Mouse (Mus musculus): ENCODE measurements around the gene Cacna1i.
A peak's percentile ranks its signal among the peaks of the same experiment; 100 is the strongest.

The Cacna1i gene

DNA sequence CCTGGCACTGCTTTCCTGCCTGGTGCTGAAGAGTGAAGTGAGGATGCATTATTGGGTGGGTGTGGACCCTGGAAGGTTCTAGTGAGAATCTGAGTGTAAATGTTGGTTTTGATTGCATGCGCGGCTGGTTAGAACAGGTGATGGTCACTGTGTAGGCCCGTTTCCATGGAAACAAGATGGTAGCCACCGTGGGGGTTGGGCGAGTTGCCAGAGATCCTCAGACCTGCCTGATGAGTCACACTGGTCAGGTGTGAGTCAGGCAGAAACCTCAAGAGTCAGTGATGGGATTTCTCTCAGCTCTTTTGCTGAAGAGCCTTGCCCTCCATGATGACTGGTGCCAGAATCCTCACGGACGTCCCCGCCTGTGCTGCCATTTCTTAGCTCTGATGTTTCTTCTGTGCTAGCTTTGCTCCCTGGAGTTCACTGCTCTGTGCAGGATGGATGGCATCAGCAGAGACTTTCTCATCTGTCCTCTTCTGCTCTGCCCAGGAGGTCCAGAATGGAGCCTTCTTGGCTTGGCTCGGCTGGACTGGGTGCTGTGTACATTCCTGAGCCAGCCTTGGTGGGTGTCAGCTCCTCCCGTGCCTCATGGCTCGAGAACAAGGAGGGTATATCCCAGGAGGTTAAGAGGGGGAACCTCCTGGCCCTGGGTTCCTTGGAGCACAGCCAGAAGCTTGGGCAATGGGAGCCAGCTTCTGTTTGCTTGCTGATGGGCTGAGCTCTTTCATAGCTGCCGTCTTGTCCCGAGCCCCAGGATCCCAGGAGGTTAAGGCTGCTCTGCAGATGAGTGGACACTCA, 40.9 kb downstream of the Cacna1i start:
- peak in 1 of 2 experiments; percentile 41 for DNase-seq (ENCODE audit: low spot score in 2 of 2)

DNA sequence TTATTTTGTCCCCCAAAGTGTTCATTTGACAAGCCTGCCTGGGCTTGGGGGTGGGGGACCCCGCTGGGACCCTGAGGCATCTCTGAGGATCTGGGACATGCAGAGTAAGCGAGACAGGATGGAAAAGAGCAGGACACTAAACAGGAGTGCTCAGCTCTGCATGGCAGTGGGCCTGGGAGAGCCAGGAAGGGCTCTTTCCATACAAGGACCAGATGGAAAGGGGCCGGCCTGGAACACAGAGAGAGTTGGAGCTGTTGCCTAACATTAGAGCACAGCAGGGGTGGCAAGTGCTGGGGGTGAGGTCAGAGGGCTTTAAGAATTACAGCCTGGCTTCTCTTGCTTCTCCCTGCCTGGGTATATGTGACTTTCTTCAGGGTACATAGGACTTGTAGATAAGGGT, 43.2 kb downstream of the Cacna1i start:
- DNase-seq (ENCODE audit: low spot score in 2 of 2), result no peak

DNA sequence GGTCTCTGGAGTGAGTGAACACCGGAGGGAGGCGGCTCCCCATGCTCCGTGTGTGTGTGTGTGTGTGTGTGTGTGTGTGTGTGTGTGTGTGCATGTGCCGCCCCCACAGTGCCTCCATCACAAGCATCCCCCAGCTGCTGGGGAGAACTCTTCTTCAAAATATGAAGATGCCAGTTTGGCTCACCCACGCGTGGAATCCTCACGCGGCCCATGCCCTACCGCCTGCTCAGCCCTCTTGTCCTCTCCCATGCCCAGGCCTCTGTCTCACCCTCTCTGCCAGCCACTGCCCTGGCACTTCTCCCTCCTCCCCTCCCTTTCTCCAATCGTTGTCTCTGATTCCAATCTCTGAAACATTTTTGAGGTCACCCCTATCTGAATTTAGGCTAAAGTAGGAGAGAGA, 47.7 kb downstream of the Cacna1i start:
- DNase-seq (ENCODE audit: low spot score in 2 of 2), result peak; percentile 59 to 62

DNA sequence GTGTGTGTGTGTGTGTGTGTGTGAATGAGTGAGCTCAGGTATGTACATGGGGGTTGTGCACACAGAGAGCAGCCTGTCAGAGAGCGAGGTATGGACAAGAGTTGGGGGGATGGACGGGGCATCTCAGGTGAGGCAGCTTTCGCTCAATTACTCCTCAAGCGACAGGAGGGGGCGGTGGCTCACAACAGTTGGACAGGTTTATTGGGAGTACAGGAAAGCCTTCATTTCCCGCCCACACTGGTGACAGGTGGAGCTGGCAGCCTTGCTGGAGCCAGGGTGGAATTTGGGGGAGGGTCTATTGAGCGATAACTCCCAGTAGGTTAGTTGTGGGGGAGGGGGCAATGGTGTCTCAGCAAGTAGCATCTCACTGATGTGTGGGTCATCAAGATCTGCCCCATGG, 48.2 kb downstream of the Cacna1i start:
- no peak for DNase-seq (ENCODE audit: low spot score in 2 of 2)

DNA sequence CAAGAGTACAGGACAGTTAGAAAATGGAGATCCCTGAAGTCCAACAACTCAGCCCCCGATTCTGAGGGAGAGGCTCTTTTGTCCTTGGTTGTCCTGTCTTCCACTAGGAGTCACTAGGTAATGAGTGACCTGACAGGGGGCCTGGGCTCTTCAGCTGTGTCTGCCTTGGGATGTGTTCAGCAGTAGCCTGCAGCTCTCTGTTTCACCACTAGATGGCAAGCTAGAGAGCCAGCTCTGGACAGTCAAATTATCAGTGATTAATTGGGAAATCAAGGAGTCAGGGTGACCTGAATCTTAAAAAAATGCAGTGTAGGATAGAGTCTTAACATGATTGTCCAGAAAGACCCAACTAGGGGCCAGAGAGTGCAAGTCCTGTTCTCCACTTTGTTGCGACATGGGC, 53.3 kb downstream of the Cacna1i start:
- no peak for DNase-seq (ENCODE audit: low spot score in 2 of 2)

DNA sequence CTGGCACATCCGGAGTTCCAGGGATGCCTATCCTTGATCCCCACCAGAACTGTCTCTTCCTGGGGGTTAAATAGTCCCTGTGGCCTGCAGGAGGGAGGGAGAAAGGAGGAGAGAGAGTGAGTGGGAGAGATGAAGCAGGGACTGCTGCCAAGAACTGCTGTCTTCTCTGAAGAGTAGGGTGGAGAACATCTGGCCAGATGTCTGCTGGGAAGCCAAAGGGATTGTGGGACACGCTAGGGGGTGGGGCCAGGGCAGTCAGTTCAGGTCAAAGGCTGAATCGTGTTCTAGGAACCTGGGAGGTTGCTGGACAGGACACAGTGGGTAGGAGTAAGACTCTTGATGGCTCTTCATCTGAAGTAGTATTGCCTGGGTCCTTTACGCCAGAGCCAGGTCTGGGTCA, 55.4 kb downstream of the Cacna1i start:
- DNase-seq (ENCODE audit: low spot score in 2 of 2), result no peak

DNA sequence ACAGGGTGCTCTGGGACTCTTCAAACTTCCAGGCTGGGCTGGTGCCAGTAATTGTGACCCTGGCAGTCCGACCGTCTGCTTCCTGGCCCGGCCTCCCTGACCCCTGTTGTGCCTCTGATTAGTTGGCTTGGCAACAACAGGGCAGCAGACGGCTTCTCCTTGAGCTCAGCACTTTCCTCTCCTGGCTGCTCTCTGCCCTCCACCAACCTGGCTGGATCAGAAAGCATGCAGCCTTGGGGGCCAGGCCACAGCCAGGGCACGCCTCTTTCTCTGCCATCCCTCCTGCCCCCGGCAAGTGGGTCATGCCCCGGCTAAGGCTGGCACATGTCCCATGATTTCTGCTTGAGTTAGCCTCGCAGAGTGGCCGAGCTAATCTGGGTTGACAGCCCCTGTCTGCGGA, 56.0 kb downstream of the Cacna1i start:
- DNase-seq (ENCODE audit: low spot score in 2 of 2), result no peak

DNA sequence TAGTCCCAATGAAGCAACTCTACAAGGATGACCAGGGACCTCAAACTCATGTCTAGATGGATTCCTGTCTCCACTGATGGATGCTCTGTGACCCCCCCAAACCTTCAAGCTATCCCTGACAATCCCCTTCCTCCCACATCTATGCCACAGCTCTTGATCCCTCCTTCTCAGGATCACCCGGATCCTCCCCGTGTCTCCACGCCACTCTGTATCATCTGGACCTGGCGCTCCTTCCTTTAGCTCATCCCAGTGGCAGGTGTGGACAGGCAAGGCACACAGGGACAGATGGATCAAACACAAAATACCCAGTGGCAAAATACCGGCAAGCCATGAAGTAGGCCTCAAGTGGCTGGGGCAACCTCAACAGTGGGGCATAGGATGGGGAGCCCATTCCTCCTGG, 56.7 kb downstream of the Cacna1i start:
- no peak for DNase-seq (ENCODE audit: low spot score in 2 of 2)

DNA sequence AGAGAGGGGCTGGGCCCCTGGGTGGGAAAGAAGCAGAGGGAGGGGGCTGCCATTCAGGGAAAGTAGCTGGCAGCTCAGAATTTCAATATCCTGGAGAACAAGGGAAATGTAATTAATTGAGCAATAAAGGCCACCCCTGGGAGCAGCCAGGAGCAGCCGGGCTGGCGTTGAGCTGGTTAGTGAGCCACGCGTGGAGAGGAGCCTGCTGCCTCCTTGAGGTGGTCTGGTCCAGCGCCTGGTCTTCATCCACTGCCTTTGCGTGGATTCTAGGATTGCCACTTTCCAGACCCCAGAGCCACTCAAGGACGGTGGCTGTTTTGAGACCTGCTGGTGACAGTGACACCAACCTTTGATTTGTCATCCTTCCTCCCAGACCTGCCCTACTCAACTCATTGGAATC, 59.5 kb downstream of the Cacna1i start:
- DNase-seq (ENCODE audit: low spot score in 2 of 2), result no peak

DNA sequence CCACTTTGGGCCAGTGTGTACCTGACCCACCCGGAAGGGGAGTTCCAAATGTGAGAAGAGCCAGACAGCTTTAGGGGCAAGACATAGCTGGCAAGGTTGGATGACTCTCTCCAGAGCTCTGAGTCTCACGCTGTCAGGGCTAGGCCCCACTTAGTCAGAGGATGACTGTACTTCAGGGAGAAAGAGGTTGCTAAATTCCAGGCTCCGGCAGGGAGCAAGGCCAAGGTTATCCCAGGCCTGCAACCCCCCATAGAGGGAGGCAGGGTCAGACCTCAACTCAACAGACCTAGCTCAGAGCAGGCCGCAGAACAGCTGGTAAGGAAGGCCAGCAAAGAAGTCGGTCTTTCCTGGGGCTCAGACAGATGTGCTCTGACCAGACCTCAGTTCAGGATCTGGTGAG, 63.4 kb downstream of the Cacna1i start:
- no peak for DNase-seq (ENCODE audit: low spot score in 2 of 2)

DNA sequence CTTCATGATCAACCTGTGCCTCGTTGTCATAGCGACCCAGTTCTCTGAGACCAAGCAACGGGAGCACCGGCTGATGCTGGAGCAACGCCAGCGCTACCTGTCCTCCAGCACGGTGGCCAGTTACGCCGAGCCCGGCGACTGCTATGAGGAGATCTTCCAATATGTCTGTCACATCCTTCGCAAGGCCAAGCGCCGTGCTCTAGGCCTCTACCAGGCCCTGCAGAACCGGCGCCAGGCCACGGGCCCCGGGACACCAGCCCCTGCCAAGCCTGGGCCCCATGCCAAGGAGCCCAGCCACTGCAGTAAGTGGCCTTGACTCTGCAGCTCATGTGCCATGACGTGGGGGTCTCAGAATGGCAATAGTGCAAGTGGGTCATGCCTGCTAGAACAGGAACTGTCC, 71.8 kb downstream of the Cacna1i start:
- DNase-seq (ENCODE audit: low spot score in 2 of 2), result no peak

DNA sequence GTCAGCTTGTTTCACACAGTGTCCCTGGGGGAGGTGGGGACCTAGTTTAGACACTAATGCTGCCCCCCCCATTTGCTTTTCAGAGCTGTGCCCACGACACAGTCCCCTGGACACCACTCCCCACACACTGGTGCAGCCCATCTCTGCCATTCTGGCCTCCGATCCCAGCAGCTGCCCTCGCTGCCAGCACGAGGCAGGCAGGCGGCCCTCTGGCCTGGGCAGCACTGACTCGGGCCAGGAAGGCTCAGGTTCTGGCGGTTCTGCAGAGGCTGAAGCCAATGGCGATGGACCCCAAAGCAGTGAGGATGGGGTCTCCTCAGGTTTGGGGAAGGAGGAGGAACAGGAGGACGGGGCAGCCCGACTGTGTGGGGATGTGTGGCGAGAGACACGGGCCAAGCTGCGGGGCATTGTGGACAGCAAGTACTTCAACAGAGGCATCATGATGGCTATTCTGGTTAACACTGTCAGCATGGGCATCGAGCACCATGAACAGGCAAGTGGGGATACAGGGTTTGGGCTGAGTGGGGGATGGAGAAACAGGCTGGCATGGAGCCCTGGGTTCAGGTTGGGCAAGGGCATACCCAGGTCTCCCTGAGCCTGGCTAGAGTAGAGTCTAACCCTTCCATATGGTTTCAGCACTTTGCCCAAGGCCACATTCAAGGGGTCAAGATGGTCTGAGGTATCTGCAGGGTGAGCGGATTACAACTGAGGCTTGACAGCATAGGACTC, 74.9 kb downstream of the Cacna1i start:
- no peak for DNase-seq (ENCODE audit: low spot score in 2 of 2)

DNA sequence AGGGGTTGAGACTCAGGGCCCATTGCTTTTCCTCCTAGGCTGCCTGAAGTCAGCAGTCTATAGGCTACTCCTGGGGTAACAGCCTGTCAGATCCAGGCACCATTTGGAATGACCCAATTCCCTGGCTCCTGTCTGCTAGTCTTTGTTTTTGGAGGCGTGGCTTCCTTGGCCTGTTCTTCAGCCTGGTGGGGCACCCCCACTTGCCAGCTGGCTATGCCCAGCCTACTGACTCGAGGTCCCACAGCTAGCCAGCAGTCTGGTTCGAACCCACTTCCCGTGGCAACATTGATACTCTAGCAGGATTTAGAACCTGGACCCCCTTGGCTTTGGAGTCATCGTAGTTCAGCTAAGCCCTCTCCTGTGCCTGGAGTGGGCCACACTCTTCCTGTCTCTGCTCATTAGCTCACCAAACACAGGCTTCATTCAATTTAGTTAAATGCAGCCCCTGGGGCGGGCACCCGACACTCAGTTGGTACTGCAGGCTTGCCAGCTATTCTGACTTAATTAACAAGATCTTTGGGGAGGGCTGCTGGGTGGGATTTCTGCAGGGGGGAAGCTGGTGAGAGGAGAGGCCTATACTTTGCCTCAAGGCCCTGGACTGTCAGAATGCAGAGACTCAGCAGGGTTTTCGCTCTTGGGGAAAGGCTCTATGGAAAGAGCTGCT, 75.6 kb downstream of the Cacna1i start:
- no peak for DNase-seq (ENCODE audit: low spot score in 2 of 2)

DNA sequence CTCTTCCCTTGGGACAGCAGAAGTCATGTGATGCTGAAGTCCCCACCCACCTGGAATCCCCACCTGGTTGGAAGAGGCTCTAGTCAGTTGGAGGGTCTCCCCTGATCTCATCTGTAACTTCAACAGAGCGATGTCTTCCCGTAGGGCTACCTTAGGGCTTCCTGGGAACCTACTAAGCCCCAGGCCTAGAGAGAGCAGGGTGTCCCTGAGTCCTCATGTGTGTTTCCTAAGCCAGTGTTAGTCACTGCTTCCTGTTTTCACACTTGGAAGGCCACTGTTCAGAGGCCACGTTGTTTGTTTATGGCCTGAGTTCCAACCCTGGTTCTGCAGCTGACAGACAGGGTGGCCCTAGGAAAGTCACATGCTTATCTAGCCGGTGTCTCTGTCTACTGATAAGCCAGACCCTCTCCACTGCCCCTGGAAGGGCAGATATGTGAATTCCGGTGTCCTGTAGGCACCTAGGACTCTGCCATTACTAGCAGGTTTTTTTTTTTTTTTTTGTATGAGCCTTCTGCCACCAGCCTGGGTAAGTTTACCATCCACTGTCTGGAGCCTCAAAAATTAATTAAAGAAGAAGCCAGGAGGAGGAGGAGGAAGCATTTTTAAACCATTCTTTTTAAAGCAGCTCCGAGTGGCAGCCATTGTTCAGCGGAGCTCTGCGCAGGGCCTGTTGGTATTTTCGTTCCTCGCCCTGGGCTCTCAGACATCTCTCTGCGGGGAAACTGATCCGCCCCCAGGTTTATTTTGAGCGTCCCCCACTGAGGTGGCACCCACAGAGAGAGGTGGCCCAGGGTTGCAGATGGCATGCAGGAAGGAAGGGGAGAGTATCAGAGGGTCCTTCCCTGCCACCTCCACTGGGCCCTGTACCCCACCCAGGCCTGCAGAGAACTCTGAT, 77.0 kb downstream of the Cacna1i start:
- peak; percentile 38 to 70 for DNase-seq (ENCODE audit: low spot score in 2 of 2)

DNA sequence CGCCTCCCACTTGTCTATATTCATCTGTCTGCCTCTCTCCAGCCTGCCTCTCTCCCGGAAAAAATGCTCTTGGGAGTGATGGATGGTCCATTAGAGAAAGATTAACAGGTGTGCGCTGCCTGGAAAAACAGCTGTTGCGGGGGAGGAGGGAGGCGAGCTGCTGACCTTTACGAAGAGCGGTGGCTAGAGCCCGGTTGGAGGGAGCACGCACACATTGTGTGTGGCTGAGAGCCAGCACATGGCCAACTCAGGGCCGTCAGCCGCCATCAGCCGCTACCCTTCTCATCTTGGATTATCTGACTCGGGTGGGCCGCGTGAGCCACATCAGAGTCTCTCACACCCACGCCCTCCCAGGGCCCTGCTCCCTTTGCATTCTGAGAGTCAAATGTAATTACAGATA, 79.9 kb downstream of the Cacna1i start:
- no peak for DNase-seq (ENCODE audit: low spot score in 2 of 2)

DNA sequence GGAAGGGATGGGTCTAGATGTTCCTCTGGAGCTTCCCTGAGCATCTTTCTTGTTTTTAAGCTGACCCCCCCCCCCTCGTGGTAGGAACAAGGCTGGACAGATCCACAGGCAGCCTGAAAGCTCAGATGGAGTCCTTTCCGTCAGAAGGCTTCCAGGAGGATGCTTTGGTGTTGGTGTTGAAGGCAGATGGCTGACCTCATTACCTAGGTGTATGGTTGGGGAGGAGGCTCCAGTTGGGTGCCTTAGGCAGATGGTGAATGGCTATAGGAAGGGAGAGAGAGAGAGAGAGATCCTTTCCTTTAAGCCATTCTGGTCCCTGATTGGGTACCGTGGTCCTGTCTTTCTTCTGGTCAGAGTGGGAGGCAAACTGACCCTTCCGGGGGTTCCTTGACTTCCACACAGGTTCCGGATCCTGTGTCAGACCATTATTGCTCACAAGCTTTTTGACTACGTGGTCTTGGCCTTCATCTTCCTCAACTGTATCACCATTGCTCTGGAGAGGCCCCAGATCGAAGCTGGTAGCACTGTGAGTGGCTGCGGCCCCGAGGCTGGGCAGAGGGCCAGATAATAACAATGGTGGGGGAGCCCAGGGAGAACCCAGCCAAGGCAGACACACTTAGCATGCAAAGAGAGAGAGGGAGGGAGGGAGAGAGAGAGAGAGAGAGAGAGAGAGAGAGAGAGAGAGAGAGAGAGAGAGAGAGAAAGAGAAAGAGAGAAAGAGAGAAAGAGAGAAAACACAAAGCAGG, 86.4 kb downstream of the Cacna1i start:
- DNase-seq (ENCODE audit: low spot score in 2 of 2), result no peak

DNA sequence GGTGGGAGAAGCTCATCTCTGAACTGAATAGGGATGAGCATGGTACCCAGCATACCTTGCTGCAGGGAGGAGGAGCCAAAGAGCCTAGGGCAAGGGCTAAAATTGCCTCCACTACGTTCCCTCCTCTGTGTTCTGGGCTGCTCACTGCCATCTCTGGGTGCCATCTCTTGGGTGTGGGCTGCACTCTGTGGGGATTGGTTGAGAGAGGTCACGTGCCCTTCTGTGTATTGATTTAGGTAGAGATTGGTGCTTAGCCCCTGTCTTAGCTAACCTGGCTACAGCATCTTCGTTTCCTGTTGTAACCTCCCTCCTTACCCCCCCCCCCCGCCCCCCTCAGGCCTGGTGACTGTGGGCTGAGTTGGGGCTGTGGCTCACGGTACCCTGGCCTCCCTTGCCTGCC, 87.8 kb downstream of the Cacna1i start:
- no peak for DNase-seq (ENCODE audit: low spot score in 2 of 2)

DNA sequence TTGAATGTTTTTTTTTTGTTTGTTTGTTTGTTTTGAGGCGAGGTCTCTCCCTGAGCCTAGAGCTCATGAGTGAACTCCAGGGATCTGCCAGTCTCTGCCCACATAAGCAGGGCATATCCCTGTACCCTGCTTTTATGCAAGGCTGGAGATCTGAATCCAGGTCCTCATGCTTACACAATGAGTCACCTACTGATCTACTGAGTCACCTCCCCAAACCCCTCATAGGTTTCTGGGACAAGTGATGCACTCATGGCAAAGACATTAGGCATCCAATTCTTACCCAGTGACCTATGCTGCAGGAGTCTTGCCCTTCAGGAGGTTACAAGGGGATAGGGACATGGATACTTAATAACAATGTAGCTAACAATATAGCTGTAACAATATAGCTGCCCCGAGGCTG, 100.1 kb downstream of the Cacna1i start:
- no peak for DNase-seq (ENCODE audit: low spot score in 2 of 2)

DNA sequence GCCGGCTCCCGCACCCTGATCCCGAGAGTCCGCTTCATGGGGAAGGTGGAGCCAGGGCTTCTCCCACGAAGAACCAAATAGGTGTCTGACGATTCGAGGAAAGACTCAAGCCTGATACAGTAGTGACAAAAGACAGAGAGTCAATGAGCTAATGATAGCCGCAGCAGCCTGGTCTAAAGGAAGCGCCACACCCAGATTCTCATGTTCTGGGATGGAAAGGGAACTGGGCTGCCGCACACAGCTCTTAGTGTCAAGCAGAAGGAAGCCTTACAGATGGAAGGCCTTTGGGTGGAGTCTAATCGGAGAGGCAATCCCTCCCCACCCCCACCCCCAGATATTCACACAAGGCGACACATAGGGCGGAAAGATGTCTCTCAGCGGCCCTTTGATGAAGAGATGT, 104.8 kb downstream of the Cacna1i start:
- DNase-seq (ENCODE audit: low spot score in 2 of 2), result no peak

DNA sequence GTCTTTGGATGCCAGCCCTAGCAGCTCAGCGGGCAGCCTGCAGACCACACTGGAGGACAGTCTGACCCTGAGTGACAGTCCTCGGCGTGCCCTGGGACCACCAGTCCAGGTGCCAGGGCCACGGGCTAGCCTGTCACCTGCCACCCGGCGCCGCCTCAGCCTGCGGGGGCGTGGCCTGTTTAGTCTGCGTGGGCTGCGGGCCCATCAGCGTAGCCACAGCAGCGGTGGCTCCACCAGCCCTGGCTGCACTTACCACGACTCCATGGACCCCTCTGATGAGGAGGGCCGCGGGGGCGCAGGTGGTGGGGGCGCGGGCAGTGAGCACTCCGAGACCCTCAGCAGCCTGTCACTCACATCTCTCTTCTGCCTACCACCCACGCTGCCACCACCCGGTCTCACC, 108.0 kb downstream of the Cacna1i start:
- no peak for DNase-seq (ENCODE audit: low spot score in 2 of 2)

DNA sequence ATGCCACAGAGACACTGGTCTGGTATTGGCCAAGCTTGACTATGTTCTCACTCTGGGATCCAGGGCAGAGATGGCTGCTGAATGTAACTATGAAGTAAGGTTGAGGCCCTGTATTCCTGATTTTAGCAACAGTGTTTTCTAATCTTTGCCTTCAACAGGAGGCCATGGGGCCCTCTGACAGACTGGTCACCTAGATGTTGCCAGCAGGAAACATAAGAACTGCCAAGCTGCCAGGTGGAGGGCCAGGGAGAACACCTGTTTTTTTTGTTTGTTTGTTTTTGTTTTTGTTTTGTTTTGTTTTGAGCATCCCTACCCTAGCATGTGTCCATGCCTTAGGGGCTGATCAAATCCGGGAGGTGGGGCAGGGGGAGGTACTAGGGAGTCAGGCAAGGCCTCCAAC, 112.4 kb downstream of the Cacna1i start:
- DNase-seq (ENCODE audit: low spot score in 2 of 2), result no peak

Measured in right cerebral cortex, postnatal 36 days (tissue).